Comparison of ENCODE assay signal across 32 mouse cellular contexts in genomic region chr11:46244731-46245604, GRCm38 (mm10). TPM values are rescaled to one million over a fixed set of nuclear protein-coding genes. Genes with fewer than 3 reads are reported as not detected.
DNase-seq lines count a peak whose midpoint lies in the region; ATAC-seq lines count a peak whose summit lies in the region.
"Had no signal": no experiment of that assay in that cellular context is flagged by ENCODE, and none has a peak within 500 bp of the region (broad histone marks: within the 10 kb centered on the region; RNA-seq: fewer than 3 reads in every experiment).

No protein-coding gene starts in this region.

- no peaks in the 10 kb centered on the region for H3K9me3 ChIP-seq in forebrain, embryonic 15.5 days
- H3K9me3 ChIP-seq in forebrain, embryonic 14.5 days (replicated peaks; ENCODE audit: control insufficient read depth, low read length): no peaks in the 10 kb centered on the region
- H3K9me3 ChIP-seq: embryonic facial prominence, embryonic 12.5 days; heart, embryonic 13.5 days; hindbrain, embryonic 15.5 days; kidney, embryonic 15.5 days; lung, embryonic 15.5 days; midbrain, embryonic 10.5 days; neural tube, embryonic 12.5 days had no signal

- H3K4me2 ChIP-seq in forebrain, embryonic 15.5 days (replicated peaks): no peak overlapping the region
- no peak overlapping the region for H3K4me2 ChIP-seq in forebrain, embryonic 14.5 days (ENCODE audit: low read length)
- H3K4me2 ChIP-seq: embryonic facial prominence, embryonic 12.5 days; heart, embryonic 13.5 days; hindbrain, embryonic 15.5 days; kidney, embryonic 15.5 days; lung, embryonic 15.5 days; neural tube, embryonic 12.5 days had no signal

- H3K36me3 ChIP-seq in forebrain, embryonic 15.5 days: peaks cover 74% of the 10 kb centered on the region
- H3K36me3 ChIP-seq in forebrain, embryonic 14.5 days (ENCODE audit: control insufficient read depth, insufficient read depth, low read length): peaks cover 75% of the 10 kb centered on the region
- H3K36me3 ChIP-seq: lung, embryonic 15.5 days had no signal

- no peak overlapping the region for H3K9ac ChIP-seq in forebrain, embryonic 15.5 days (replicated peaks)
- H3K9ac ChIP-seq in forebrain, embryonic 14.5 days (ENCODE audit: low read length): no peak overlapping the region
- H3K9ac ChIP-seq: embryonic facial prominence, embryonic 12.5 days; heart, embryonic 13.5 days; hindbrain, embryonic 15.5 days; kidney, embryonic 15.5 days; liver, embryonic 14.5 days; lung, embryonic 15.5 days; neural tube, embryonic 12.5 days had no signal

- no peaks in the 10 kb centered on the region for H3K4me1 ChIP-seq in forebrain, embryonic 15.5 days
- H3K4me1 ChIP-seq in forebrain, embryonic 14.5 days (ENCODE audit: control insufficient read depth, insufficient read depth, low read length): no peaks in the 10 kb centered on the region
- H3K4me1 ChIP-seq: embryonic facial prominence, embryonic 12.5 days; heart, embryonic 13.5 days; hindbrain, embryonic 15.5 days; kidney, embryonic 15.5 days; midbrain, embryonic 10.5 days; neural tube, embryonic 12.5 days had no signal

- 0 out of 2 replicates have a peak overlapping the region, but pooled peaks have one; percentile 31 for H3K27ac ChIP-seq in forebrain, embryonic 15.5 days (replicated peaks)
- no peak overlapping the region for H3K27ac ChIP-seq in forebrain, embryonic 14.5 days (ENCODE audit: low read depth, low read length)
- H3K27ac ChIP-seq: embryonic facial prominence, embryonic 12.5 days; heart, embryonic 13.5 days; hindbrain, embryonic 15.5 days; kidney, embryonic 15.5 days; liver, embryonic 14.5 days; midbrain, embryonic 10.5 days; neural tube, embryonic 12.5 days had no signal

- H3K27me3 ChIP-seq in forebrain, embryonic 15.5 days: no peaks in the 10 kb centered on the region
- H3K27me3 ChIP-seq in forebrain, embryonic 14.5 days (replicated peaks; ENCODE audit: control insufficient read depth, insufficient read depth, low read length): no peaks in the 10 kb centered on the region
- H3K27me3 ChIP-seq: embryonic facial prominence, embryonic 12.5 days; heart, embryonic 13.5 days; hindbrain, embryonic 15.5 days; kidney, embryonic 15.5 days; lung, embryonic 15.5 days; neural tube, embryonic 12.5 days had no signal

- 0 out of 2 replicates have a peak, but pooled peaks have one; percentile 23 for ATAC-seq in forebrain, embryonic 15.5 days (replicated peaks)
- no peak for ATAC-seq in forebrain, embryonic 14.5 days

- H3K4me3 ChIP-seq in forebrain, embryonic 15.5 days: no peak overlapping the region
- H3K4me3 ChIP-seq in forebrain, embryonic 14.5 days (ENCODE audit: low read depth, low read length): no peak overlapping the region
- H3K4me3 ChIP-seq: embryonic facial prominence, embryonic 12.5 days; heart, embryonic 13.5 days; hindbrain, embryonic 15.5 days; kidney, embryonic 15.5 days; lung, embryonic 15.5 days; midbrain, embryonic 10.5 days; myocyte; neural tube, embryonic 12.5 days had no signal

- WGBS in forebrain, embryonic 15.5 days: 63% methylated on average over 23 of the region's 23 CpGs
- 60% methylated on average over 23 of the region's 23 CpGs for WGBS in forebrain, embryonic 14.5 days

- DNase-seq in forebrain, embryonic 14.5 days (ENCODE audit: low spot score): no peak
- DNase-seq in layer of hippocampus, adult 11-12 months (ENCODE audit: low spot score): peak; percentile 37
- DNase-seq in layer of hippocampus, adult 8-10 months (ENCODE audit: low spot score in 2 of 2): no peak
- peak; percentile 16 for DNase-seq in ovary, adult 18-20 months (ENCODE audit: low spot score)
- DNase-seq in ovary, postnatal 10 days (ENCODE audit: low spot score): no peak
- peak; percentile 54 to 55 for DNase-seq in layer of hippocampus, postnatal 14 days (ENCODE audit: low spot score in 2 of 2)
- no peak for DNase-seq in retina, embryonic 14.5 days (ENCODE audit: low spot score)
- DNase-seq: B cell, adult 2 months; cerebellum, adult 11-12 months; cerebellum, adult 9-11 months; embryo, embryonic 11 days; gastrocnemius, postnatal 10 days; heart, postnatal 10 days; kidney, adult 18-20 months; kidney, postnatal 25 days; liver; retina, postnatal 1 day; spleen, adult 18-20 months; thymus, postnatal 14 days had no signal

RNA-seq across cellular contexts. Expression of gene Fndc9, which starts 9.6 kb away (rescaled TPM):
- polyA plus RNA-seq in forebrain, embryonic 15.5 days (2015; fragmentation: Nextera tagmentation; extraction: Ambion mirVana): 3.5 and 3.9 TPM in 2 replicates
- 5.1 and 5.9 TPM in 2 replicates for polyA plus RNA-seq in forebrain, embryonic 14.5 days (2014; fragmentation: Nextera tagmentation; extraction: Ambion mirVana)
- 1 to 10 TPM in 3 of 4 experiments, under 1 TPM in 1; 0.73 to 1.3 (median 1.2) TPM for total RNA-seq in layer of hippocampus, adult 8-10 months (2022)
- 1 to 10 TPM; 2.9 to 3.4 TPM for total RNA-seq in layer of hippocampus, postnatal 14 days (2021)
- total RNA-seq: gastrocnemius, postnatal 10 days; heart, adult 8-10 months; heart, postnatal 10 days; hematopoietic stem cell, adult 5-6 weeks; megakaryocyte progenitor cell, adult 5-6 weeks had no signal
- polyA plus RNA-seq: liver, embryonic 14.5 days had no signal

Comparison
In these comparisons a context has a peak if more than half of its experiments do, and no peak if none do; other contexts are left out.
1. DNase-seq: peak in layer of hippocampus, adult 11-12 months (single experiment), ovary, adult 18-20 months (single experiment) and layer of hippocampus, postnatal 14 days (2 of 2); none in forebrain, embryonic 14.5 days (single experiment), layer of hippocampus, adult 8-10 months (0 of 2), ovary, postnatal 10 days (single experiment) and retina, embryonic 14.5 days (single experiment).